Mouse (Mus musculus) G1E (cell line): ENCODE data around the gene Rims1. TPM values are rescaled to one million over a fixed set of nuclear protein-coding genes. Genes with fewer than 3 reads are reported as not detected.

ENCODE experiments used
- ATAC-seq: 2 replicates; pipeline ENCODE4 v1.8.0; 2016; ENCODE audit warnings: mild to moderate bottlenecking; ENCODE audit not compliant: insufficient number of reproducible peaks, poor library complexity, low FRiP score, severe bottlenecking; ENCODE audit errors: extremely low read depth
- DNase-seq: peaks from one replicate; pipeline ENCODE4 v3.0.0; 2012; ENCODE audit warnings: low spot score
- H3K27me3 ChIP-seq: 2 replicates; pipeline ENCODE4 v1.6.1; 2012; ENCODE audit warnings: mild to moderate bottlenecking, low read length, inconsistent platforms; ENCODE audit not compliant: insufficient read depth
- H3K36me3 ChIP-seq: replicated peaks from 2 replicates; pipeline ENCODE3; 2012; ENCODE audit warnings: mild to moderate bottlenecking, inconsistent platforms
- H3K4me1 ChIP-seq: 2 replicates; pipeline ENCODE4 v1.6.1; 2012; ENCODE audit warnings: low read depth, low read length, inconsistent platforms, mixed read lengths; ENCODE audit not compliant: insufficient read depth
- H3K4me3 ChIP-seq: 2 replicates; pipeline ENCODE4 v1.5.1; 2012; ENCODE audit warnings: low read depth, mild to moderate bottlenecking, inconsistent platforms, low read length, moderate library complexity, mixed read lengths
- H3K9me3 ChIP-seq: replicated peaks from 2 replicates; pipeline ENCODE4 v1.6.1; 2012; ENCODE audit warnings: inconsistent platforms
- CTCF ChIP-seq: IDR thresholded peaks from 2 replicates; pipeline ENCODE4 v1.5.1; 2012; ENCODE audit warnings: low read depth, low read length, inconsistent platforms, mixed read lengths
- GATA1 ChIP-seq: IDR thresholded peaks from 2 replicates; pipeline ENCODE4 v1.6.1; 2012; ENCODE audit warnings: borderline replicate concordance, low read length, inconsistent platforms, mixed read lengths
- GATA2 ChIP-seq: IDR thresholded peaks from 2 replicates; pipeline ENCODE4 v1.6.1; 2012; ENCODE audit warnings: low read depth, low read length, inconsistent platforms, borderline replicate concordance
- POLR2AphosphoS5 ChIP-seq: IDR thresholded peaks from 2 replicates; pipeline ENCODE4 v1.6.1; 2012; ENCODE audit warnings: low read depth, low read length, inconsistent platforms; ENCODE audit not compliant: insufficient replicate concordance
- TAL1 ChIP-seq: conservative IDR thresholded peaks from 2 replicates; pipeline ENCODE4 v1.6.1; 2012; ENCODE audit warnings: low read depth, low read length, inconsistent platforms, mixed read lengths
- polyA plus RNA-seq: library from polyadenylated mRNA; stranded (reverse); fragments of >175 nt; gene quantifications from 2 replicates; pipeline ENCODE4 v1.2.3, GENCODE M21; 2012
- total RNA-seq, 2 experiments: library from RNA; stranded (forward) in 1 of 2; stranded (reverse) in 1 of 2; fragments of 200-1000 nt in 1 of 2; fragments of >200 nt in 1 of 2; fragmentation: Nextera tagmentation in 1 of 2; gene quantifications; 2 replicates each; pipeline ENCODE4 v1.2.3; 2014 to 2017

The Rims1 gene
- total and polyA plus RNA-seq, 3 experiments = 0.11 TPM; not detected in 2

GRCm38 (mm10) chr1:22262169-22262950, 543.4 kb downstream of the Rims1 start:
- no peak for DNase-seq
- H3K4me1 ChIP-seq = no peaks in the 10 kb centered on the region
- H3K27me3 ChIP-seq = no peaks in the 10 kb centered on the region
- no peak for ATAC-seq
- H3K9me3 ChIP-seq = no peaks in the 10 kb centered on the region
- no peak overlapping the region for H3K4me3 ChIP-seq
- TF ChIP-seq GATA2 (no peak), CTCF (no peak)
- no peaks in the 10 kb centered on the region for H3K36me3 ChIP-seq

DNA sequence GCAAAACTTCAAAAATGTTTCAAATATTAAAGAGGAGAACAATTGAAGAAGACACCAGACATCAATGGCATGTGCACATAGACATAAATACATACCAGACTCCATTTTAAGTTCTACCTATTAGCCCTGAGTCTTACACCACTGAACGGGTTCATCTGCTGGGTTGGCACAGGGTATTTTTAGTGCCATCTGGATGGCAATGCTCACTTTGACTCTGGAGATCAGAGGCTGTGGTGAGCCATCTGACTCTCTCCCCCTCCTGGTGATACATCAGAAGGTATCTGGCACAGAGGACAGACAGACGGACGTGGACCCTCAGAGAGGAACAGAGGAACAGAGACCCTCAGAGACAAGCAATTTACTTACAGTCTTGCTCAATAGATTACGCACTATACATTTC, 544.1 kb downstream of the Rims1 start:
- no peak for DNase-seq
- no peaks in the 10 kb centered on the region for H3K4me1 ChIP-seq
- no peak overlapping the region for H3K4me3 ChIP-seq
- H3K36me3 ChIP-seq = no peaks in the 10 kb centered on the region
- ATAC-seq = no peak
- no peaks in the 10 kb centered on the region for H3K9me3 ChIP-seq
- TF ChIP-seq CTCF (no peak), TAL1 (no peak), GATA2 (no peak), GATA1 (no peak), POLR2AphosphoS5 (no peak)
- H3K27me3 ChIP-seq = no peaks in the 10 kb centered on the region

- H3K4me3 ChIP-seq = no peak overlapping the region
- DNase-seq = no peak
- no peak for ATAC-seq
These were observed 545.5 kb downstream of the Rims1 start for GRCm38 (mm10) chr1:22260291-22260690.

DNA sequence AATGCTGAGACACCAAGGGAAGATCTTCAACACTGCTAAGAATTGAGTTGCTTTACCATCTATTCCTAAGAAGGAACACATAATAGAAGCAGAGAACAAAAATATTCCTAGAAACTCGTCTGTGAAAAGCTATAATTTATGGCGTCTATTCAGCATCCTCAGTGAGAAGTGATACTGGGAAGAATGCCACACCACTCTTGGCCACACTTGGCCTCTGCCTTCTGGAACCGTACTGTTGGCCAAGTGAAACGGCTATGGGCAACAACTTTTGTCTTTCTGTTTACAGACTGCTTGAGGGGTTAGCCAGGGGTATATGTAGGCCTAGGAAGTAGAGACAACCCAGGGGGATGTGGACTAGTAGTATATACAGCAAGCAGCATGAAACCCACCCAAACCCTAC, 547.4 kb downstream of the Rims1 start:
- no peaks in the 10 kb centered on the region for H3K4me1 ChIP-seq
- no peaks in the 10 kb centered on the region for H3K27me3 ChIP-seq
- DNase-seq (no peak), ATAC-seq (no peak)
- H3K4me3 ChIP-seq = no peak overlapping the region
- no peaks in the 10 kb centered on the region for H3K9me3 ChIP-seq
- no peaks in the 10 kb centered on the region for H3K36me3 ChIP-seq
- no peak for TF ChIP-seq POLR2AphosphoS5
- no peak for TF ChIP-seq GATA2
- no peak for TF ChIP-seq TAL1
- TF ChIP-seq GATA1 = no peak
- TF ChIP-seq CTCF = no peak

More at GRCm38 (mm10) chr1:22260291-22260690, 545.5 kb downstream of the Rims1 start:
- H3K4me1 ChIP-seq = no peaks in the 10 kb centered on the region
- no peaks in the 10 kb centered on the region for H3K9me3 ChIP-seq
- TF ChIP-seq POLR2AphosphoS5 = no peak
- TF ChIP-seq GATA2 = no peak
- TF ChIP-seq GATA1 = no peak
- TF ChIP-seq TAL1 = no peak
- no peak for TF ChIP-seq CTCF
- no peaks in the 10 kb centered on the region for H3K36me3 ChIP-seq
- H3K27me3 ChIP-seq = no peaks in the 10 kb centered on the region

DNA sequence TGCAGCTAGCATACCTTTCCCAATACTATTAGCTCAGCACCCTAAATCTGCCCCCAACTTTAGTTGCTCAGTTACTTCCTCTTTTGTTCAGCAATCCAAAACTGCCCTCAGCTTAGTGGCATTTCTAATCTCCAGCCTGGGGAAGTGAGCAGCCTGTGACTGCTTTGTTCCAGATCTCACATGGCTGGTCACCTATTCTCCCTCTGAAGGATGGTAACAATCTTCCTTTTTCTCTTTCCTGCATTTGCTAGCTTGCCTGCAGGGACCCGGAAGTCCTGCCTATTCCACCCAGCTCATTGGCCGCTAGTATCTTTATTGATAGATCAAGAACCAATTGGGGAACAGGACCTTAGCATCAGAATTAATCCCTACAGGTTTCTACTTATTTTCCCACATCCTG, 551.5 kb downstream of the Rims1 start:
- no peaks in the 10 kb centered on the region for H3K4me1 ChIP-seq
- no peaks in the 10 kb centered on the region for H3K27me3 ChIP-seq
- no peaks in the 10 kb centered on the region for H3K36me3 ChIP-seq
- no peak for DNase-seq
- ATAC-seq = no peak
- no peak overlapping the region for H3K4me3 ChIP-seq
- H3K9me3 ChIP-seq = no peaks in the 10 kb centered on the region
- no peak for TF ChIP-seq TAL1
- no peak for TF ChIP-seq POLR2AphosphoS5
- no peak for TF ChIP-seq GATA2
- TF ChIP-seq CTCF = no peak

GRCm38 (mm10) chr1:22252873-22253272, 552.9 kb downstream of the Rims1 start:
- ATAC-seq (no peak), DNase-seq (no peak)
- Histone ChIP-seq H3K4me3 (no peak overlapping the region), H3K4me1 (no peaks in the 10 kb centered on the region), H3K27me3 (no peaks in the 10 kb centered on the region), H3K9me3 (no peaks in the 10 kb centered on the region), H3K36me3 (no peaks in the 10 kb centered on the region)
- TF ChIP-seq GATA2 = no peak
- TF ChIP-seq GATA1 = no peak
- TF ChIP-seq TAL1 = no peak
- TF ChIP-seq CTCF = no peak
- no peak for TF ChIP-seq POLR2AphosphoS5
